Mouse (Mus musculus) cortical plate, adult 2 months (tissue): Measurements from ENCODE around the gene Ndufv2. TPM values are rescaled to one million over a fixed set of nuclear protein-coding genes. Genes with fewer than 3 reads are reported as not detected.
"Not testable (repeated sequence)": the region's sequence is repeated elsewhere in the genome, so short reads cannot be mapped to it uniquely, and the experiment has no call there.

Experiments
- H3K27ac ChIP-seq: fragments of 200-500 bp; 2 replicates; pipeline ENCODE4 v1.5.1; 2012; ENCODE audit warnings: low read length, control low read depth, inconsistent platforms; ENCODE audit not compliant: insufficient read depth
- H3K4me1 ChIP-seq: fragments of 200-500 bp; 2 replicates; pipeline ENCODE4 v1.6.1; 2011; ENCODE audit warnings: low read length; ENCODE audit not compliant: control insufficient read depth, insufficient read depth
- H3K4me3 ChIP-seq: fragments of 200-500 bp; 2 replicates; pipeline ENCODE4 v1.5.1; 2011; ENCODE audit warnings: mild to moderate bottlenecking, low read length, control low read depth; ENCODE audit not compliant: insufficient read depth
- CTCF ChIP-seq: fragments of 200-500 bp; IDR thresholded peaks from 2 replicates; pipeline ENCODE4 v1.5.1; 2011; ENCODE audit warnings: mild to moderate bottlenecking, control low read depth, low read length; ENCODE audit not compliant: insufficient read depth; ENCODE audit errors: extremely low read depth
- POLR2A ChIP-seq: fragments of 200-500 bp; IDR thresholded peaks from 2 replicates; pipeline ENCODE4 v1.6.1; 2011; ENCODE audit warnings: mild to moderate bottlenecking, low read length, control low read depth; ENCODE audit not compliant: insufficient read depth; ENCODE audit errors: extremely low read depth
- polyA plus RNA-seq: library from polyadenylated mRNA; depleted of rRNA; stranded (reverse); fragments of >200 nt; gene quantifications from 2 replicates; pipeline ENCODE4 v1.2.3, GENCODE M21; 2012; rRNA removed

Ndufv2 gene
- polyA plus RNA-seq, 1 experiment: 176 TPM

GRCm38 (mm10) chr17:66065115-66065514 lies 36.2 kb downstream of the Ndufv2 start:
- TF ChIP-seq CTCF (no peak), POLR2A (no peak)
- Histone ChIP-seq H3K4me1 (peaks cover 1% of the 10 kb centered on the region; the same call in 1 of the 2 replicates), H3K4me3 (no peak overlapping the region)

DNA sequence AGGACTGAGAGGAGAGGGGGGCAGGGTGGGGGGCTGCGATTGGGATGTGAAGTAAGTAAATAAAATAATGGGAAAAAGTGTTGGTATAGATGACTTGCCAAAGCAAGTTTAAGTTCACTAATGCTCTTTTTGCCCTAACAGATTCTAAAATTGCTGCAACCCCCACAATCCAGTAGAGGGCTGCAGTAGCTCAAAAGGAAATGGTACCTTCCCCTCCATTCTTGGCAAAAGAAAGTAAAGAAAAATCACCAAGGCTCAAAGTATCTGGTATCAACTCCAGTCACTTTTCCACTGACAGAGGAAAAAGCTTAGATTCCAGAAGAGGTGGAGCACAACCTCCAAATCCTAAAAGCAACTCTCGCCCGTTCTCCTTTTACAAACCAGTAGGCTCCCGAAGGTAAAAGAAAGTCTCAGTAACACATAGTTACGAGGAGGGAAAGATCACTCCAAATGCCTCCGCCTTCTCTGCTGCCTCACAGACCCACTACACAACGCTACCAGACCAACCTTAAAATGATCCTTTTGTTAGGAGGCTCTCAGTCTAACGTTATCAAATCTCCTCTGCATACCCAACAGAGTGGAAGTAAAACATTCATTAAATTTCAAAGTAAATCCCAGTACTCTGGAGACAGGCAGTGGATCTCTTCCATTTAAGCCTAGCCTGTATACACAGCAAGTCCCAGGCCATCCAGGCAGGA lies 40.0 kb downstream of the Ndufv2 start:
- no peak for TF ChIP-seq CTCF
- Histone ChIP-seq H3K4me1 (peaks cover 1% of the 10 kb centered on the region; the same call in 1 of the 2 replicates), H3K27ac (no peak overlapping the region), H3K4me3 (no peak overlapping the region)

More at GRCm38 (mm10) chr17:66065115-66065514, 36.2 kb downstream of the Ndufv2 start:
- no peak overlapping the region for H3K27ac ChIP-seq

DNA sequence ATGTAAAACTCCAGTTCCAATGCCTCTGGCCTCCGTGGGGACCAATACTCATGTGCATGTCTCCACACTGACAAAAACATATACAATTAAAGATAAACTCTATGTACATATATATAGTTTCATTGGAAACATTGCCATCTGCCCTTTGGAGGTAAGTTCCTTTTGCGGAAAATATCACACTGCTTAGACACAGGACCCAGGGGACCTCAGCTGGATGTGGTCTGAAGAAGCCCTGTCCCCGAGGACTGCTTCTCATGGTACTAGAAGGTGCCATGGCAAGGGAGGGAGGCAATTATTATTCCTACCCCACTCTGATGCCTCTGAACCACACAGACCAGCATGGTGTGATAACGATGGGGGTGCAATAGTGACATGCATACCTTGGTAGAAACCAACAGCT lies 43.2 kb downstream of the Ndufv2 start:
- H3K4me1 ChIP-seq: peaks cover 5% of the 10 kb centered on the region; the same call in 1 of the 2 replicates
- TF ChIP-seq POLR2A: no peak
- TF ChIP-seq CTCF: no peak
- H3K4me3 ChIP-seq: no peak overlapping the region
- H3K27ac ChIP-seq: no peak overlapping the region

DNA sequence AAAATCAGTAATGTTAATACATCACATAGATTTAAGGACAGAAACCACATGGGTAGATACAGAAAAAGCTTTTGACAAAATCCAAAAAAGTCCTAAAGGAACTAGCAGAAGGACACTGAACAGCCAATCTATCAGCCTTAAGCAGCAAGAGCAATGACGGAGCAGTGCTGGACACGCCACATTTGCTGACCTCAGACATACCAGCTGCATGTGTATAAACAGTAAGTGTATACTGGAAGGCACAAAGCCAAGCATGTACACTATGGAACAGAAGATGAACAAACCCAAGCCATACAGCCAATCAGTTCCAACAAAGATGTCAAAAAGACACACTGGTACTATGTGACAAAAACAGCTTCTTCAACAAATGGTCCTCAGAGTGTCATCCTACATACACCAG lies 44.2 kb downstream of the Ndufv2 start:
- H3K4me1 ChIP-seq: peaks cover 8% of the 10 kb centered on the region; the same call in 1 of the 2 replicates
- H3K4me3 ChIP-seq: no peak overlapping the region
- TF ChIP-seq POLR2A: no peak
- no peak for TF ChIP-seq CTCF
- no peak overlapping the region for H3K27ac ChIP-seq

DNA sequence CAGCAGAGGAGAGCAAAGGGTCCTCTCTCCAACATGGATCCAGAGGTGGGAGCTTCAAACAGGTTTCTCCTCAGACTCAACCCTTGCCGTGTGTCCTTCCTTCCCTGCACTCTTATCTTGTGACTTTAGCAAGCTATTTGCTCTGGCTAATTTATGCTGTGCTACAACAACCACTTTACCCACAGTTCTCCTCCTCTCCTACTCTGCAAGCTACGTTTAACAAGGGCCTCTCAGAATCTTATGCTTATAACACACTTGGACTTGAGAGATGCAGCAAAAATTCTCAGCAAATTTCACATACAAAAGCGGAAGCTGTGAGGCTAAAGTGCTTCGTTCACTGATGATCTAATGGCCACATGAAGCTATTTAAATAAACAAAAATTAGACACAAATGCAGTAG lies 48.0 kb downstream of the Ndufv2 start:
- H3K4me3 ChIP-seq: no peak overlapping the region
- peaks cover 7% of the 10 kb centered on the region; the same call in 1 of the 2 replicates for H3K4me1 ChIP-seq
- TF ChIP-seq POLR2A: no peak
- TF ChIP-seq CTCF: no peak
- H3K27ac ChIP-seq: no peak overlapping the region

DNA sequence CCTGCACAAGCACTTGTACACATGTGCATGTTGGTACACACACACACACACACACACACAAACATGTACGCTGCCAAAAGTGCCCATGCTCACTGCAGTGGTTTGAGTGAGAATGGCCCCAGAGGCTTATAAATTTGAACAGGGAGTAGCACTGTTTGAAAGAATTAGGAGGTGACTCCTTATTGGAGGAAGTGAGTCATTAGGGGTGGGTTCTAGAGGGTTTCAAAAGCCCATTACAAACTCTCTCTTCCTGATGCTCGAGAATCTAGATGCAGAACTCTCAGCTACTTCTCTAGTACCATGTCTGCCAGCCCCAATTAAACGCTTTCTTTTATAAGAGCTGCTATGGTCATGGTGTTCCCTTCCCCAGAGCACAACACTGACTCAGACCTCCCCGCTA lies 52.6 kb downstream of the Ndufv2 start:
- no peak overlapping the region for H3K4me3 ChIP-seq
- H3K4me1 ChIP-seq: peaks cover 7% of the 10 kb centered on the region; the same call in 1 of the 2 replicates
- H3K27ac ChIP-seq: no peak overlapping the region
- TF ChIP-seq POLR2A: no peak
- TF ChIP-seq CTCF: no peak

- Histone ChIP-seq H3K4me3 (no peak overlapping the region), H3K4me1 (peaks cover 3% of the 10 kb centered on the region; the same call in 1 of the 2 replicates), H3K27ac (no peak overlapping the region)
- TF ChIP-seq POLR2A: no peak
- no peak for TF ChIP-seq CTCF
These were observed 53.2 kb downstream of the Ndufv2 start for GRCm38 (mm10) chr17:66048199-66048598.

GRCm38 (mm10) chr17:66043679-66044078 lies 57.7 kb downstream of the Ndufv2 start:
- not testable (repeated sequence) for H3K27ac ChIP-seq, H3K4me1 ChIP-seq, H3K4me3 ChIP-seq

GRCm38 (mm10) chr17:66041020-66041419 lies 60.3 kb downstream of the Ndufv2 start:
- Histone ChIP-seq H3K27ac (no peak overlapping the region), H3K4me1 (no peaks in the 10 kb centered on the region), H3K4me3 (no peak overlapping the region)
- TF ChIP-seq POLR2A: no peak
- no peak for TF ChIP-seq CTCF

- H3K4me3 ChIP-seq: no peak overlapping the region
- H3K4me1 ChIP-seq: no peaks in the 10 kb centered on the region
- H3K27ac ChIP-seq: no peak overlapping the region
- TF ChIP-seq CTCF: no peak
- TF ChIP-seq POLR2A: no peak
These were observed 68.1 kb downstream of the Ndufv2 start for GRCm38 (mm10) chr17:66033239-66033638.

DNA sequence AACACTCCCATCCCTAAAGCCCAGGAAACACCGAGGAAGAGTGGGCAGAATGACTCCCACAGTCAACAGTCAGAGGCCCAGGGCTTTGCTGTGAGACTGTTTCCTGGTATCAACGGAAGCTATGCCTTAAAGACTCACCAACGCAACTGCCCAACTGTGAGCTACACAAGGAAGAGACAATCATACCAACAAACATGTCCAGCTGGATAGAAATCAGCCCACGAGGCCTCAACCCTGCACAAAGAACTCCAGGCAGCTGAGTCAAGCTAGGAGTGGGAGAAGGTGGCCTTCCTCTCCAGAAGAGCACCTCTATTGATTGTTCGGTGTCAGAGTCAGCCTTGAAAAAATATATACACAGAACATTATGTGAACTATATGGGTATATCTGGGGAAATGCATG lies 69.4 kb downstream of the Ndufv2 start:
- TF ChIP-seq CTCF (no peak), POLR2A (no peak)
- Histone ChIP-seq H3K4me1 (no peaks in the 10 kb centered on the region), H3K4me3 (no peak overlapping the region), H3K27ac (no peak overlapping the region)

Other genes starting within 250 kb of the Ndufv2 start
- 47.3 and 48.1 TPM in 2 replicates for gene Ralbp1, start 215.8 kb downstream of the Ndufv2 start, polyA plus RNA-seq
- 19.3 and 20.7 TPM in 2 replicates for gene Twsg1, start 150.3 kb downstream of the Ndufv2 start, polyA plus RNA-seq
- 23.9 and 25.1 TPM in 2 replicates for gene Ankrd12, start 24.5 kb downstream of the Ndufv2 start, polyA plus RNA-seq
- 48.6 and 50.0 TPM in 2 replicates for gene Washc1, start 10.0 kb upstream of the Ndufv2 start, polyA plus RNA-seq
- gene Ddx11, start 22.0 kb upstream of the Ndufv2 start, polyA plus RNA-seq: 1.3 and 1.9 TPM in 2 replicates